Mouse (Mus musculus) MEL (cell line): ENCODE results near the gene Mcm2. TPM values are rescaled to one million over a fixed set of nuclear protein-coding genes. Genes with fewer than 3 reads are reported as not detected.

Source experiments
- DNase-seq: peaks from one replicate; pipeline ENCODE4 v3.0.0; 2011; ENCODE audit warnings: low read depth, low spot score
- H3K27ac ChIP-seq: 2 replicates; pipeline ENCODE4 v1.5.1; 2012; ENCODE audit warnings: low read depth, mild to moderate bottlenecking, control low read depth, low read length, moderate library complexity; ENCODE audit not compliant: control insufficient read depth
- H3K27me3 ChIP-seq, 2 experiments: fragments of 150-350 bp in 1 of 2; sonication (generic) in 1 of 2; 2 replicates each; pipeline ENCODE4 v1.6.1; 2012; ENCODE audit warnings: low read length in 2 of 2, mild to moderate bottlenecking in 2 of 2, improper control_type of control experiment in 1 of 2, moderate library complexity in 1 of 2; ENCODE audit not compliant: insufficient read depth in 2 of 2, control insufficient read depth in 1 of 2
- H3K36me3 ChIP-seq, 2 experiments: 2 replicates each; pipeline ENCODE4 v1.6.1; 2012 to 2014; ENCODE audit warnings: low read length in 2 of 2, improper control_type of control experiment in 1 of 2, inconsistent platforms in 1 of 2, mild to moderate bottlenecking in 1 of 2; ENCODE audit not compliant: insufficient read depth in 2 of 2, control insufficient read depth in 1 of 2
- H3K4me1 ChIP-seq, 2 experiments: fragments of 150-350 bp in 1 of 2; sonication (generic) in 1 of 2; 2 replicates each; pipeline ENCODE4 v1.6.1; 2012; ENCODE audit warnings: low read length in 2 of 2, improper control_type of control experiment in 1 of 2, mild to moderate bottlenecking in 1 of 2; ENCODE audit not compliant: insufficient read depth in 2 of 2, control insufficient read depth in 1 of 2
- H3K4me3 ChIP-seq, 2 experiments: fragments of 150-350 bp in 1 of 2; sonication (generic) in 1 of 2; 2 replicates each; pipeline ENCODE4 v1.5.1; 2012; ENCODE audit warnings: low read depth in 2 of 2, low read length in 2 of 2, mild to moderate bottlenecking in 2 of 2, moderate library complexity in 2 of 2, control low read depth in 1 of 2, improper control_type of control experiment in 1 of 2; ENCODE audit not compliant: control insufficient read depth in 1 of 2, insufficient read depth in 1 of 2
- H3K79me2 ChIP-seq: 2 replicates; pipeline ENCODE4 v1.6.1; 2012; ENCODE audit warnings: mild to moderate bottlenecking, low read length, moderate library complexity; ENCODE audit not compliant: control insufficient read depth, poor library complexity, insufficient read depth
- H3K9ac ChIP-seq: 2 replicates; pipeline ENCODE4 v1.6.1; 2012; ENCODE audit warnings: low read depth, mild to moderate bottlenecking, control low read depth, low read length, moderate library complexity; ENCODE audit not compliant: control insufficient read depth, poor library complexity, severe bottlenecking
- H3K9me3 ChIP-seq: fragments of 150-350 bp; sonication (generic); replicated peaks from 2 replicates; pipeline ENCODE4 v1.6.1; 2012; ENCODE audit warnings: mild to moderate bottlenecking, low read length, improper control_type of control experiment, moderate library complexity; ENCODE audit not compliant: insufficient read depth
- BHLHE40 ChIP-seq: IDR thresholded peaks from 2 replicates; pipeline ENCODE4 v1.6.1; 2012; ENCODE audit warnings: low read depth, mild to moderate bottlenecking, inconsistent platforms, low read length, improper control_type of control experiment, borderline replicate concordance
- CHD2 ChIP-seq: IDR thresholded peaks from 2 replicates; pipeline ENCODE4 v1.6.1; 2011; ENCODE audit warnings: low read length, improper control_type of control experiment
- ELF1 ChIP-seq: IDR thresholded peaks from 2 replicates; pipeline ENCODE4 v1.6.1; 2014; ENCODE audit warnings: low read depth, mild to moderate bottlenecking, inconsistent platforms, low read length, improper control_type of control experiment, moderate library complexity
- EP300 ChIP-seq, 2 experiments: IDR thresholded peaks; 2 replicates each; pipeline ENCODE4 v1.6.1; 2011; ENCODE audit warnings: improper control_type of control experiment in 2 of 2, low read length in 2 of 2, low read depth in 1 of 2, mild to moderate bottlenecking in 1 of 2
- GABPA ChIP-seq: IDR thresholded peaks from 2 replicates; pipeline ENCODE4 v1.6.1; 2012; ENCODE audit warnings: low read depth, mild to moderate bottlenecking, inconsistent platforms, low read length, improper control_type of control experiment, moderate library complexity
- GATA1 ChIP-seq: IDR thresholded peaks from 2 replicates; pipeline ENCODE4 v1.6.1; 2011; ENCODE audit warnings: low read depth, low read length, improper control_type of control experiment
- HCFC1 ChIP-seq: IDR thresholded peaks from 2 replicates; pipeline ENCODE4 v1.6.1; 2012; ENCODE audit warnings: low read depth, mild to moderate bottlenecking, inconsistent platforms, low read length, improper control_type of control experiment, moderate library complexity
- MAFK ChIP-seq: IDR thresholded peaks from 2 replicates; pipeline ENCODE4 v1.6.1; 2011; ENCODE audit warnings: low read depth, mild to moderate bottlenecking, low read length, improper control_type of control experiment, borderline replicate concordance
- MYB ChIP-seq: IDR thresholded peaks from 2 replicates; pipeline ENCODE4 v1.6.1; 2011; ENCODE audit warnings: mild to moderate bottlenecking, low read depth, low read length, improper control_type of control experiment
- NRF1 ChIP-seq: IDR thresholded peaks from 2 replicates; pipeline ENCODE4 v1.6.1; 2014; ENCODE audit warnings: low read depth, mild to moderate bottlenecking, inconsistent platforms, low read length, improper control_type of control experiment, moderate library complexity; ENCODE audit not compliant: poor library complexity, insufficient read depth, severe bottlenecking
- POLR2A ChIP-seq, 2 experiments: IDR thresholded peaks; 2 replicates each; pipeline ENCODE4 v1.6.1; 2011 to 2012; ENCODE audit warnings: low read length in 2 of 2, mild to moderate bottlenecking in 2 of 2, control low read depth in 1 of 2, improper control_type of control experiment in 1 of 2, low read depth in 1 of 2, moderate library complexity in 1 of 2; ENCODE audit not compliant: control insufficient read depth in 1 of 2, insufficient read depth in 1 of 2, poor library complexity in 1 of 2
- POLR2AphosphoS2 ChIP-seq: IDR thresholded peaks from 2 replicates; pipeline ENCODE4 v1.6.1; 2011; ENCODE audit warnings: low read length, improper control_type of control experiment
- RCOR1 ChIP-seq: IDR thresholded peaks from 2 replicates; pipeline ENCODE4 v1.6.1; 2012; ENCODE audit warnings: low read depth, mild to moderate bottlenecking, inconsistent platforms, low read length, improper control_type of control experiment
- SMC3 ChIP-seq: IDR thresholded peaks from 2 replicates; pipeline ENCODE4 v1.6.1; 2011; ENCODE audit warnings: low read depth, low read length, improper control_type of control experiment
- TCF12 ChIP-seq: IDR thresholded peaks from 2 replicates; pipeline ENCODE4 v1.6.1; 2014; ENCODE audit warnings: low read depth, mild to moderate bottlenecking, inconsistent platforms, low read length, improper control_type of control experiment, moderate library complexity
- USF2 ChIP-seq, 2 experiments: IDR thresholded peaks; 2 replicates each; pipeline ENCODE4 v1.6.1; 2011 to 2012; ENCODE audit warnings: improper control_type of control experiment in 2 of 2, low read length in 2 of 2, borderline replicate concordance in 1 of 2, inconsistent platforms in 1 of 2, low read depth in 1 of 2, mild to moderate bottlenecking in 1 of 2; ENCODE audit not compliant: insufficient read depth in 1 of 2
- ZC3H11A ChIP-seq: IDR thresholded peaks from 2 replicates; pipeline ENCODE4 v1.6.1; 2012; ENCODE audit warnings: low read depth, mild to moderate bottlenecking, inconsistent platforms, low read length, improper control_type of control experiment
- ZMIZ1 ChIP-seq: IDR thresholded peaks from 2 replicates; pipeline ENCODE4 v1.6.1; 2012; ENCODE audit warnings: low read depth, mild to moderate bottlenecking, inconsistent platforms, low read length, improper control_type of control experiment, moderate library complexity
- polyA plus RNA-seq, 2 experiments: library from polyadenylated mRNA; stranded (reverse) in 1 of 2; unstranded in 1 of 2; fragments of >175 nt in 1 of 2; fragments of >200 nt in 1 of 2; gene quantifications; 2 replicates each; pipeline versions ENCODE4 v1.2.1 to v1.2.4; 2012; ENCODE audit warnings: low replicate concordance in 2 of 2, low read depth in 1 of 2; ENCODE audit not compliant: insufficient read length in 2 of 2, insufficient read depth in 1 of 2, missing spikeins in 1 of 2
- total RNA-seq: library from RNA; depleted of rRNA; stranded (reverse); fragments of 300-350 nt; gene quantifications from 2 replicates; pipeline ENCODE4 v1.2.3, GENCODE M21; 2012

Mcm2 gene
- total and polyA plus RNA-seq, 3 experiments = 110 to 268 (median 242) TPM

GRCm38 (mm10) chr6:88941628-88942027 is 43.0 kb upstream of the Mcm2 start:
- Histone ChIP-seq H3K4me3 (no peak overlapping the region), H3K9me3 (no peaks in the 10 kb centered on the region), H3K4me1 (peaks cover 0 to 5% of the 10 kb centered on the region in 2 experiments; a peak in 1 of 4 replicates), H3K9ac (no peak overlapping the region), H3K27me3 (no peaks in the 10 kb centered on the region), H3K27ac (no peak overlapping the region), H3K36me3 (no peaks in the 10 kb centered on the region), H3K79me2 (no peaks in the 10 kb centered on the region)
- no peak for TF ChIP-seq HCFC1
- no peak for TF ChIP-seq GATA1
- no peak for DNase-seq

GRCm38 (mm10) chr6:88940090-88940916 is 41.7 kb upstream of the Mcm2 start:
- DNase-seq = peak; percentile 45
- Histone ChIP-seq H3K4me1 (0 out of 4 replicates have a peak, but pooled peaks cover 0 to 5% of the 10 kb centered on the region in 2 experiments), H3K36me3 (no peaks in the 10 kb centered on the region), H3K4me3 (peak overlapping the region; percentile 10 to 35; a peak in 3 of 4 replicates), H3K9me3 (no peaks in the 10 kb centered on the region), H3K9ac (no peak overlapping the region), H3K79me2 (no peaks in the 10 kb centered on the region), H3K27ac (no peak overlapping the region), H3K27me3 (no peaks in the 10 kb centered on the region)
- TF ChIP-seq CHD2 (no peak), HCFC1 (no peak), EP300 (IDR thresholded peaks at IDR 0.05; ENCODE audit: low read depth in 1 of 2, low read length in 2 of 2) (no peak), NRF1 (no peak), POLR2AphosphoS2 (no peak), USF2 (IDR thresholded peaks at IDR 0.05; ENCODE audit: borderline replicate concordance in 1 of 2, insufficient read depth in 1 of 2, low read depth in 1 of 2, low read length in 2 of 2) (no peak), SMC3 (no peak), RCOR1 (no peak), MYB (no peak), POLR2A (IDR thresholded peaks at IDR 0.05; ENCODE audit: control insufficient read depth in 1 of 2, insufficient read depth in 1 of 2, low read depth in 1 of 2, low read length in 2 of 2, poor library complexity in 1 of 2) (no peak), BHLHE40 (no peak), TCF12 (no peak), ZC3H11A (no peak), MAFK (no peak), ELF1 (no peak), GABPA (no peak), ZMIZ1 (no peak)
